Mouse (Mus musculus): Measurements from ENCODE around the gene Kat7.

Kat7 gene

DNA sequence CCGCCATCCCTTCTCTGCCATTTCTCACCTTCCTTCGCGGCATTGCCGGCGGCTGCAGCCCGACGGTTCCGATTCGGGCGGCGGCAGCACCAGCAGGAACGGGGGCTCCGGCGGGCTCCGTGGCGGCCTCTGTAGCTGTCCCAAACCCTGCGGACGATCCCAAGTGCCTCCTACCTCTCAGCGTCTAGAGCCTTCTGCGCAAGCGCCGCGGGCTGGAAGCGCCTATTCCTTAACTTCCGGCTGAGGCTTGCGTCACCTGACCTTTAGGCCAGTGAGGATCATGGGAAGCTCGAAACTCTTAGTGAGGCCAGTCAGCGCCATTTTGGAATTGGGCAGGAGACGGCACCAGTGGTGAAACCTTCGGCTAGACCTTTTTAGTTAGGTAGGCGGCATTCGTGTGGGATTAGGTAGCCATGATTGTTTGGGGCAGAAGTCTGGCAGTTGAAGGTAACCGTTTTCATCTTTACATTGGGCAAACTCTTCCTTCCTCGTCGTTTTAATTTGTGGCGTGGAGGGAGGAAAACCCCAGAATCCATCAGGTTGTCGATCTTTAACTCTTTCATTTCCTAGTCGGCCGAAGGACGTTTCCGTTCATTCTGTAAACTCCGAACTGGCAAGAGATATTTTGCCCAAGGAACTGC, at the start of gene Kat7:
Kat7 (minus strand) TSS at position 240 of the 641 bp plus-strand sequence.
- peak; percentile 99 for DNase-seq (ENCODE audit: low spot score)

- DNase-seq (ENCODE audit: low spot score), result no peak
Observed at GRCm38 (mm10) chr11:95358263-95358662, 48.2 kb upstream of the Kat7 start.

DNA sequence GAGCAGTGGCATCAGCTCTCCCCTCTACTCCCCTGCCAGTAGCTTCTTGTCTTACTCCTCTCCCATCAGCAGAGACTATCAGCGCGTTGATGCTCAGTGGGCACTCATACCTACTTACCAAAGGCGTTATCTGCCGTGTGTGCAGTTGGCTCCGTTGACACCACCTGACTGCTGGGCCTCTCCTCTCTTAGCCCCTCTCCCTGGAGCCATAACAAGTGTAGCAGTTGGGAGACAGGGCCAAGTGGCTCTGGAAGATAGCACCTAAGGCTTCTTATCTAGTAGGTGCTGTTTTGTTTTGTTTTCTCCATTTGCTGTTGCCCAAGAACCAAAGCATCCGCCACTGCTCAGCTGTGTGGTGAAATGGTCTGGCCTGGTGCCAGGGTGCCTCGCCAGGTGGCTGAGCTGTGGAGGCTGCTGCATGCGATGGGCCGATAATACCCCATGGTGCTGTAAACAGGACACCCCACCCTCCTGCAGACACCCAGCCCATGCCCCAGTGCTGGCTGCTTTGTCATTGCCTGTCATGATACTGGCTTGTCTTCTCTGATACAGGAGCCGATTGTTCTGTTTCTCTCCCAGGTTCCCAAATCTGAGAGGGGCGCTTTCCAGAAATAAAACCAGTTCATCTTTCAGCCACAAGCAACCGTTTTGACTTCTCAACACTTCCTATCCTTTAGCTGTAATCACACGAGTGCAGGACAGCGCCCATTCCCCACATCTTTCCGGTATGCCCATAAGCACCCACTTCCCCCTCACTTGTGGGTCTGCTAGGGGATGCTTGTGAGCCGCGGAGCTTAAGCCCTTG, 46.6 kb upstream of the Kat7 start:
- no peak for DNase-seq (ENCODE audit: low spot score)

GRCm38 (mm10) chr11:95356039-95356438, 46.0 kb upstream of the Kat7 start:
- DNase-seq (ENCODE audit: low spot score), result no peak

DNA sequence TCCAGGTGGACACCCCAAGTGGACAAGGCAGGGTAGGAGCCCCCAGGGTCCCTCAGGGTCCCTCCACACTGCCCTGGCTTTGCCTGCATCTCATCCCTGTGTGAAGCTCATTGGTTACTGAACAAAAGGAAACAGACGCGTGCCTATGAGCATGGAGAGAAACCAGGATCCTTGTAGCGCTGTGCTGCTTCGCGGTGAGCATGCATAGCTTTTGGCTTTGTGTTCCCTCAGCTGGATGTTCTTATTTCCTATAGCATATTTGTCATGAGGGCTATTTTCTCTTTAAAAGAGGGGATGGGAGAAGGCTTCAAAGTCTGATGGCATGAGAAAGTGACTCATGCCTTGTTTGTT, 45.6 kb upstream of the Kat7 start:
- no peak for DNase-seq (ENCODE audit: low spot score)

DNA sequence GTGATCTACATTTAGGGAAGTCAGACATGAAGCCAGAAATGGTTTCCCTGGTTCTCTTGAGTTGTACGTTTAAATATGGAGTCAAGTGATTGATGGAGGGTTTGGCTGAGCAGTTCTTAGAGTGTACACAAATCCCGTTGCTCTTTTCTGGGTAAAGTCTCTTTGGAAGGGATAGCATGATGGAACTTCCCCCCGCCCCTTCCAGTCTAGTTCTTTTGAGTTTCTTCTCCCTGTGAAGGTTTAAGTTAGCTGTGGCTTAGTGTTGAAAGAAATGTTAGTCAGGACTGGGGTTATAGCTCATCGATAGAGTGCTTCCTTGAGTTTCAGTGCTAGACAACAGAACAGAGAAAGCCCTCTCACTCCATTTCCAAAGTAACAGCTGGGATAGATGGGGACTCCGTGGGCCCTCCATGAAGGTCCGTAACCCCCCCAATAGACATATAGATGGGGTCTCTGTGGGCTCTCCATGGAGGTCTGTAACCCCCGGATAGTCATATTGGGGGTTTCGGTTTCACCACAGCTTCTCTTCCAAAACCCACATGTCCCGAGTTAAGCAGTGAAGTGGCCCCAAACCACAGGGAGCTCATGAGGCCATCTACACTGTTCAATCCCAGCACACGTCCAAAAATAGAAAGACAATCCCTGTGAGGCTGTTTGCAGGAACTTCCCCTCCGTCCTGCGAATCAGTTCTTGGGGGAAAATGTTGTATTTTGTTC, 45.1 kb upstream of the Kat7 start:
- DNase-seq (ENCODE audit: low spot score), result no peak

GRCm38 (mm10) chr11:95354228-95354944, 44.3 kb upstream of the Kat7 start:
- DNase-seq (ENCODE audit: low spot score), result no peak

DNA sequence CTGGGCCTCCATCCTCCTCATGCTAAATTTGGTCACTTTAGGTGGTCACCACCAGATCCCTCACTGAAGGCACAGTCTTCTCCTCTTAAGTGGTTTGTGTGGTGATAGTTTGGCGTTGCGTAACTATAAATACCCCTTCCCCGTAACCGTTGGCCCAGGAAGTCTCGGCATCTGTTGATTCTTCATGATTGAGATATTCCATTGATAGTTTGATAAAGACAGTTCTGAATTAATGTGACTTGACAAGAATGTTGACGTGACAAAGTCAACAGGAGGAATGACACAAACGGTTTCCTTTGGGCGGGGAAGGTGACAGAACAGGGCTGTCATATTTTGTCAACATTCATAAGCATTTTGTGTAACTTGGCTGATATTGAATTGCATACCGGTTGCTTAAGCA, 43.2 kb upstream of the Kat7 start:
- DNase-seq (ENCODE audit: low spot score), result no peak

DNA sequence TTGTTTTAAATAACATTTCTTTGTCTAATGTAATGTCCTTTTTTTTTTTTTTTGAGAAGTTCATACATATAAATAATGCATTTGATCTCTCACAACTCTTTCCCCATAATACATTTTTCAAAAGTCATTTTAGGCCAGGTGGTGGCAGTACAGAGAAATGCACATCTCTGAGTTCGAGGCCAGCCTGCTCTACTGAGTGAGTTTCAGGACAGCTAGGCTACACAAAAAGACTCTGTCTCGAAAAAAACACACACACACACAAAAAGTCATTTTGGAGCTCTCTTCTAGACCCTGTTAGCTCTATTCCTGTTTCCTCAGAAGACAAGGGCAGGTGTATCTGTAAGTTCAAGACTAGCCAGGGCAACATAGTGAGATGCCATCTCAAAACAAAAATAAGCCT, 42.6 kb upstream of the Kat7 start:
- DNase-seq (ENCODE audit: low spot score), result no peak

DNA sequence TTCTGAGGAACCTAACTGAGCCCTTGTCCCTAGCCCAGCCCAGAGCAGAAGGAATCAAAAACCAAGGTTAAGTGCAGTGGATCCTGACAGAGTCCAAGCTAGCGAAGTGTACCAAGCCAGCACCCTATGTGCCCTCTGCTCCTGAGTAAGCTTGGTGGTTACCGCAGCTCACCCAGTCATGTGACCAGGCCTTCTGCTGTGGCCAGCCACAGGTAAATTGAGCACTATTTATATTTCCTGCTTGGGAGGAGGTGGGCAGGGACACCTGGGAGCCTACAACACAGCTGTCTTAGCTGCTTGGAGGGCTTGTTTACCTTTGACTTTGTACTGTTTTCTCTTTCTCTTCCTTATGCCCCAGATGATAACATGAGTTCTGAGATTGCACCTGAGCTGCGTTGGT, 40.9 kb upstream of the Kat7 start:
- DNase-seq (ENCODE audit: low spot score), result no peak

DNA sequence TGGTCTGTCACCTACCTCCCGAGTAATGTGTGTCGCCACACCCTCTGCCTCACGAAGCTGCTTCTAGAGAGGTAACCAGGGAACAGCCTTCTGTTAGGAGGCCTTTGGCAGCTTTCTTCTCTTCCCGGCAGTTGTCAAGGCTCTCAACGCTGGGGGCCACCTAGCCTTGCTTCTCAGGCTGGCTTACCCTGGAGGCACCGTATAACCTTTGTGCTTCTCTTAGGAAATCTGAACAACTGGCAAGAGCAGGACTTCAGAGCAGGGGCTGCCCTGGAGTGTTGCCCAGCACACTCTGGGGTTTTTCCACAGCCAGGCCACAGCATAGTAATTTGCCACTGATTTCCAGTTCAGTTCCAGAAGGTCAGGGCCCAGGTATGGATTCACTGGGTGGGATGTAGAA, 40.2 kb upstream of the Kat7 start:
- DNase-seq (ENCODE audit: low spot score), result no peak

DNA sequence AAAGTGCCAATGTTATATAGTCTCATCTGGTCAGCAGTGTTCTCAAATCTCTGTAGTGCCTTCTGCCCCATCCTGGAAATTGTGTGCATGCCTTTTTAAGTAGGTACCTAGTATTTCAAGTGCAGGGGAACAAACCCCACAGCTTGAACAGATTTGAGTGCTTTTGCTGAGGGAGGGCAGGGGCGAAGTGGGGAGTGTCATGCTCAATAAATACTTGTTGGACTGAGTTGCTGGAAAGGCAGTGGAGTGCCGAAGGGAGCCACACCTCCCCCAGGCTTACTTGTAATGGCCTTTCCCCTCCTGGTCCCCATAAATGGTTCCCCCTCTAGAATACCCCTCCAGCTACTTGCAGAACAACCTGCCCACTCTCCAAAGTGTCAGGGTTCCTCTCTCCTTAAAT, 34.1 kb upstream of the Kat7 start:
- no peak for DNase-seq (ENCODE audit: low spot score)

GRCm38 (mm10) chr11:95343180-95343579, 33.1 kb upstream of the Kat7 start:
- no peak for DNase-seq (ENCODE audit: low spot score)

DNA sequence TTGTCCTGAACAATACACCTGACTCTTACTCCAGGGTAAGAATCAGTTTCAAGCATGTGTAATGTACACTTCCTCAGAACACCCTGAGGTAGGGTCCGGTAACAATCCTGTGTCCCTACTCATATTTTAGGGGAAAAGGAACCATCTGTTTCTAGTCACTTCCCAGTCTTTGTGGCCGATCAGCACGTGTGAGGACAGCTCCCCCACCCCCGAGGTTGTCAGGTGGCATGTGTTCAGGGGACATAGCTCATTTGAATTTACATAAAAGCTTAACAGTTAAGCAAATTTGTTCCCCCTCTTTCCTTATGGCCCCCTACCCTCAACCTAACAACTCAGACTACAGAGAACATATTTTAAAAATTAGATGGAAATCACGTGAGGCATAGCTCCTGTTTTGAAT, 30.6 kb upstream of the Kat7 start:
- no peak for DNase-seq (ENCODE audit: low spot score)

DNA sequence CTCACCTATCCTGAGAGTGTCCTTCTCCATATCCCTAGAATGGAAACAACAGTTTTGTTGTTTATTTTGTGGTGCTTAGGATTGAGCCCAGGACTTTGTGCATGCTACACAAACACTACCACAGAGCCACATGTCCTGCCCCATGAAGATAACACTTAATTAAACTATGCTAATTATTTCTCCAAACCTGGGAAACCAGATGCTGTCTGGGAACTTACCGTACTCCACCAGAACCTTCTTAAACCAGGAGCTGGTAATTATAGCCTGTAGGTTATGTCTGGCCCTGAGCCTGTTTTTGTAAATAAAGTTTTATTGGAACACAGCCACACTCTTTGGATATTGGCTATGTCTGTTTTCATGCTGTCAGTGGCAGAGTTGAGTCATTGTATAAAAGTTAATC, 30.2 kb upstream of the Kat7 start:
- DNase-seq (ENCODE audit: low spot score), result no peak

DNA sequence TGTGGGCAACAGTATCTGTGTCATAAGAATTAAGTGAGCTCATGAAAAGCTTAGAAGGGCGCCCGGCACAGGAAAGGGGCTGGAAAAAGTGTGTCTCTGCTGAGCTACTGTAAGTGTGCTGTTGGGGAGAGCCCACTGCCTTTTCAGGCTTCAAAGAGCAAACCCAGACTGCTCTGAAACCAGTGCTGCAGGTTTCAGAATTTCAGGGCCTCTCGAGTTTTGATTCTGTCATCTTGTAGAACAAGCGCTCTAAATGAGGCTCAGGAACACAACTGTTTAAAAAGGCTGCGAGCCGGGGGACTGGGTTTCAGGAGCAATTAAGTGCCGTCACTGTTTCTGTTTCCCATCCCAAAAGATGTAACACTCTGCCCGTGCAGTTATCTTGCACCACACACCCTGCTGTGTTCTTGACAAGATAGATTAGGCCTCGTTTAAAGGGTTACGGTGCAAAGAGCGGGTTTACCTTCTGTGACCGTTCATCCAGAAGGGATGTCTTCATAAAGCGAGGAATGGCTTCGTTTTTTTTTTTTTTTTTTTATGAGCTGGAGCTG, 29.5 kb upstream of the Kat7 start:
- DNase-seq (ENCODE audit: low spot score), result peak; percentile 45

- DNase-seq (ENCODE audit: low spot score), result peak; percentile 7
Observed at GRCm38 (mm10) chr11:95337846-95338342, 27.8 kb upstream of the Kat7 start.

- peak; percentile 69 for DNase-seq (ENCODE audit: low spot score)
Observed at GRCm38 (mm10) chr11:95337129-95337813, 27.2 kb upstream of the Kat7 start.

- DNase-seq (ENCODE audit: low spot score), result peak; percentile 89
Observed at GRCm38 (mm10) chr11:95336568-95337128, 26.6 kb upstream of the Kat7 start, which contains the start of gene Fam117a. TSS of gene Fam117a (plus strand) at chr11:95337018.

GRCm38 (mm10) chr11:95334448-95335060, 24.5 kb upstream of the Kat7 start:
- DNase-seq (ENCODE audit: low spot score), result no peak

- no peak for DNase-seq (ENCODE audit: low spot score)
Observed at GRCm38 (mm10) chr11:95333805-95334204, 23.8 kb upstream of the Kat7 start.

All from retina, embryonic 14.5 days (tissue).